Mouse (Mus musculus): ENCODE measurements at regions not wholly inside any gene's neighbourhood (a gene's known extent, or its start where the extent isn't known, plus 50 kb on each side); places are given as distances from the start of the nearest gene placed in this dataset.

DNA sequence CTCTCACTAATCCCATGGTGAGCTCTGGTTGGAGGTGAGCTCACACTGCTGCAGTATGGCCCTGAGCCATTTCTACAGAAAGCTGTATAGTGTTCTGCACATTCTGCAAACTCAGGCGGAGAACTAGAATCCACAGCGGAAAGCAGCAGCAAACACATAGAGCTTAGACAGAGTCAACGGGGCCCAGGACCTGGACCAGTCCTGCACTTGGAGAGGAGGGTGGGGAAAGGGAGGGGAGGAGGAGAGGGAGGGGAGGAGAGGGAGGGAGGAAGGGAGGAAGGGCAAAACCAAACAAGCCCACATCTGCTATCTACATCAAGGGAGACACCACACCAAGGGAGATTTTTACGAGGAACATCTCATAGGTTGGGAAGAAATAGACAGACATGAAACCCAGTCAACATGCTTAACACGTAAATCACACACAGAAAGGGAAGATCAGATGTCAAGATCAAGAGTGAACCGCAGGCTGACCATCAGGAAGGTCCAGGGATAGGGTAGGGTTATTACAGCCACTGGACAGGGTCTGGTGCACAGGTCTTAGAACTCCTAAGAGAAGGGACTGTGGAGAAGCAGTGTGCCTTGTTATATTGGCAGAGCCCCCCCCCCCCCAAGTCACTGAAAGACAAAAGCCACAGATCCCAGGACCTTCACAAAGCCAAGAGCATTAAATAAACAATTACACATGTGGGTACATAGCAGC, 428.2 kb upstream of the Cdh4 start:
- TF ChIP-seq CTCF (IDR thresholded peaks at IDR 0.05; ENCODE audit: insufficient read depth, low read depth, low read length) (no peak), POLR2A (IDR thresholded peaks at IDR 0.05; ENCODE audit: insufficient read depth, low read depth, low read length) (no peak)
